Mouse (Mus musculus) midbrain, embryonic 11.5 days (tissue): ENCODE results near the gene Lactb. TPM values are rescaled to one million over a fixed set of nuclear protein-coding genes. Genes with fewer than 3 reads are reported as not detected.
A peak's percentile ranks its signal among the peaks of the same experiment; 100 is the strongest.

ENCODE experiments used
- ATAC-seq: fragments of 200-750 bp; cut with Nextera tagmentation; 2 replicates; pipeline ENCODE4 v1.8.0; 2017; ENCODE audit warnings: moderate TSS enrichment, moderate library complexity; ENCODE audit not compliant: low FRiP score
- DNase-seq: peaks from one replicate; pipeline ENCODE4 v3.0.0; 2015; ENCODE audit warnings: low spot score; ENCODE audit errors: missing footprints
- H3K27ac ChIP-seq: fragments of 300-500 bp; sonication (generic); 2 replicates; pipeline ENCODE4 v1.5.1; 2014; ENCODE audit warnings: low read depth, low read length
- H3K27me3 ChIP-seq: fragments of 300-500 bp; sonication (generic); 2 replicates; pipeline ENCODE4 v1.6.1; 2014; ENCODE audit warnings: mild to moderate bottlenecking, low read length, moderate library complexity, mixed read lengths; ENCODE audit not compliant: control insufficient read depth, insufficient read depth
- H3K36me3 ChIP-seq: fragments of 300-500 bp; sonication (generic); 2 replicates; pipeline ENCODE4 v1.6.1; 2014; ENCODE audit warnings: mild to moderate bottlenecking, low read length, moderate library complexity, mixed read lengths; ENCODE audit not compliant: control insufficient read depth, insufficient read depth
- H3K4me1 ChIP-seq: fragments of 300-500 bp; sonication (generic); 2 replicates; pipeline ENCODE4 v1.6.1; 2014; ENCODE audit warnings: low read length; ENCODE audit not compliant: control insufficient read depth, insufficient read depth
- H3K4me2 ChIP-seq: fragments of 300-500 bp; sonication (generic); 2 replicates; pipeline ENCODE4 v1.6.1; 2014; ENCODE audit warnings: mild to moderate bottlenecking, moderate library complexity
- H3K4me3 ChIP-seq: fragments of 300-500 bp; sonication (generic); 2 replicates; pipeline ENCODE4 v1.5.1; 2014; ENCODE audit warnings: low read depth, low read length
- H3K9ac ChIP-seq: fragments of 300-500 bp; sonication (generic); 2 replicates; pipeline ENCODE4 v1.6.1; 2014; ENCODE audit warnings: low read length
- H3K9me3 ChIP-seq: fragments of 300-500 bp; sonication (generic); 2 replicates; pipeline ENCODE4 v1.6.1; 2016; ENCODE audit warnings: low read length; ENCODE audit not compliant: control insufficient read depth
- WGBS: fragments of 180-500 bp; shearing (Covaris S2); extraction: QIAGEN DNeasy Blood & Tissue Kit; methylation state at CpG from one replicate; pipeline ENCODE4 v1.1.7; 2014; 5-methylcytosine and 5-hydroxymethylcytosine counted together
- polyA plus RNA-seq: library from polyadenylated mRNA; unstranded; fragments of >200 nt; fragmentation: Nextera tagmentation; extraction: Ambion mirVana; gene quantifications from 2 replicates; pipeline ENCODE4 v1.2.1, GENCODE M21; 2014

Lactb gene
- polyA plus RNA-seq, 1 experiment from 2014 or later, result 12.6 TPM

- WGBS, result 11% methylated on average over 4 of the region's 4 CpGs
- Histone ChIP-seq H3K36me3 (no peaks in the 10 kb centered on the region), H3K9me3 (no peaks in the 10 kb centered on the region), H3K4me2 (no peak overlapping the region), H3K4me3 (no peak overlapping the region), H3K27ac (no peak overlapping the region), H3K9ac (no peak overlapping the region), H3K4me1 (no peaks in the 10 kb centered on the region; the same call in 1 of the 2 replicates), H3K27me3 (no peaks in the 10 kb centered on the region)
- ATAC-seq (peak; percentile 42; the same call in 1 of the 2 replicates), DNase-seq (no peak)
These were observed 36.4 kb downstream of the Lactb start for GRCm38 (mm10) chr9:66938836-66939235.

- WGBS, result 82% methylated on average over 8 of the region's 8 CpGs
- ATAC-seq (no peak), DNase-seq (no peak)
- H3K9me3 ChIP-seq, result no peaks in the 10 kb centered on the region
- H3K4me1 ChIP-seq, result peaks cover 5% of the 10 kb centered on the region; the same call in 1 of the 2 replicates
- no peak overlapping the region for H3K4me2 ChIP-seq
- no peaks in the 10 kb centered on the region for H3K36me3 ChIP-seq
- no peak overlapping the region for H3K4me3 ChIP-seq
- H3K27me3 ChIP-seq, result no peaks in the 10 kb centered on the region
- H3K9ac ChIP-seq, result no peak overlapping the region
- no peak overlapping the region for H3K27ac ChIP-seq
These were observed 37.8 kb downstream of the Lactb start for GRCm38 (mm10) chr9:66937507-66937906.

GRCm38 (mm10) chr9:66933869-66934808 lies 41.1 kb downstream of the Lactb start:
- Histone ChIP-seq H3K36me3 (no peaks in the 10 kb centered on the region), H3K27me3 (no peaks in the 10 kb centered on the region), H3K9me3 (no peaks in the 10 kb centered on the region), H3K27ac (no peak overlapping the region; the same call in 1 of the 2 replicates), H3K4me1 (peaks cover 5% of the 10 kb centered on the region; the same call in 1 of the 2 replicates), H3K4me3 (no peak overlapping the region), H3K4me2 (peak overlapping the region; percentile 12; the same call in 1 of the 2 replicates), H3K9ac (no peak overlapping the region)
- ATAC-seq, result 0 out of 2 replicates have a peak, but pooled peaks have one; percentile 38
- DNase-seq, result peak; percentile 90
- 22% methylated on average over 19 of the region's 19 CpGs for WGBS

- H3K27ac ChIP-seq, result no peak overlapping the region
- ATAC-seq, result no peak
- H3K4me1 ChIP-seq, result peaks cover 5% of the 10 kb centered on the region; the same call in 1 of the 2 replicates
- DNase-seq, result no peak
- H3K27me3 ChIP-seq, result no peaks in the 10 kb centered on the region
- no peaks in the 10 kb centered on the region for H3K9me3 ChIP-seq
- 70% methylated on average over 7 of the region's 7 CpGs for WGBS
- no peaks in the 10 kb centered on the region for H3K36me3 ChIP-seq
- no peak overlapping the region for H3K4me2 ChIP-seq
- no peak overlapping the region for H3K9ac ChIP-seq
- no peak overlapping the region for H3K4me3 ChIP-seq
These were observed 44.9 kb downstream of the Lactb start for GRCm38 (mm10) chr9:66930351-66930750.

- Histone ChIP-seq H3K9ac (no peak overlapping the region), H3K9me3 (no peaks in the 10 kb centered on the region), H3K36me3 (no peaks in the 10 kb centered on the region), H3K4me3 (no peak overlapping the region), H3K27ac (no peak overlapping the region), H3K4me1 (no peaks in the 10 kb centered on the region), H3K27me3 (no peaks in the 10 kb centered on the region), H3K4me2 (no peak overlapping the region)
- ATAC-seq (no peak), DNase-seq (no peak)
- 81% methylated on average over 8 of the region's 8 CpGs for WGBS
These were observed 47.4 kb downstream of the Lactb start for GRCm38 (mm10) chr9:66927696-66928402.

GRCm38 (mm10) chr9:66925853-66926252 lies 49.4 kb downstream of the Lactb start:
- WGBS, result 81% methylated on average over 3 of the region's 3 CpGs
- no peak for DNase-seq
- Histone ChIP-seq H3K9me3 (no peaks in the 10 kb centered on the region), H3K36me3 (no peaks in the 10 kb centered on the region), H3K4me2 (no peak overlapping the region), H3K9ac (no peak overlapping the region), H3K4me3 (no peak overlapping the region), H3K4me1 (no peaks in the 10 kb centered on the region), H3K27me3 (no peaks in the 10 kb centered on the region), H3K27ac (no peak overlapping the region)
- no peak for ATAC-seq

- ATAC-seq (no peak), DNase-seq (no peak)
- Histone ChIP-seq H3K4me3 (no peak overlapping the region), H3K4me1 (peaks cover 10% of the 10 kb centered on the region; the same call in 1 of the 2 replicates), H3K9me3 (no peaks in the 10 kb centered on the region), H3K9ac (no peak overlapping the region), H3K4me2 (no peak overlapping the region), H3K36me3 (no peaks in the 10 kb centered on the region), H3K27ac (no peak overlapping the region), H3K27me3 (no peaks in the 10 kb centered on the region)
- WGBS, result 91% methylated on average over 1 of the region's 1 CpGs
These were observed 53.2 kb downstream of the Lactb start for GRCm38 (mm10) chr9:66922076-66922475.

GRCm38 (mm10) chr9:66920488-66921279 lies 54.6 kb downstream of the Lactb start:
- Histone ChIP-seq H3K4me3 (no peak overlapping the region), H3K9me3 (no peaks in the 10 kb centered on the region), H3K4me2 (peak overlapping the region; percentile 25; the same call in 1 of the 2 replicates), H3K27me3 (no peaks in the 10 kb centered on the region), H3K9ac (no peak overlapping the region), H3K27ac (no peak overlapping the region), H3K4me1 (peaks cover 10% of the 10 kb centered on the region; the same call in 1 of the 2 replicates), H3K36me3 (no peaks in the 10 kb centered on the region)
- ATAC-seq, result no peak
- no peak for DNase-seq
- WGBS, result 9% methylated on average over 6 of the region's 6 CpGs
